Comparison of ENCODE assay signal across 9 mouse cellular contexts in the genomic region with DNA sequence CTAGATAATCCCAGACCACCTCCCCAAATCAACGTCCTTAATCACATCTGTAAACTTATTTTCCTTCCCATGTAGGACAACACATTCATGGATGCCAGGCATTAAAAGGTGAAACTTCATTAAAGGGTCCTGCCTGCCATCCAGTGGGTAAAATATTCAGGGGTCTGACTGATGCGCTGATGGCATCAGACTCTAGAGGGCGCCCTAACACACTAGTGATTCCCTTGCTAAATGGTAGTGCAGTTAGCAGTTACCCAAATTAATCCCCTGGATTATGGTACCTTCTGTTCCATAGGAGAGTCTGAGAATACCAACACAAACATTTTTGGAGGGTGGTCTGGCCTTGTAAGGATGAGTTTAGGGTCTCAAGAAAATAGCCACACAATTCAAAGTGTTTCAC.
A peak's percentile ranks its signal among the peaks of the same experiment; 100 is the strongest.
DNase-seq lines count a peak whose midpoint lies in the region; TF ChIP-seq lines count a peak whose summit lies in the region.
"Had no signal": no experiment of that assay in that cellular context is flagged by ENCODE, and none has a peak within 500 bp of the region (broad histone marks: within the 10 kb centered on the region; RNA-seq: fewer than 3 reads in every experiment).

No protein-coding gene starts in this region.

- H3K27ac ChIP-seq in gastrocnemius, adult 2 months = no peak overlapping the region
- H3K27ac ChIP-seq: stomach, embryonic 15.5 days had no signal

- intact Hi-C loops in gastrocnemius, adult 2 months (cut with DNase I) = loop anchor here (5.0 kb wide), 1 partner anchor 261 kb away; no protein-coding TSS in a partner anchor

- no peak overlapping the region for H3K4me3 ChIP-seq in gastrocnemius, adult 2 months
- H3K4me3 ChIP-seq: stomach, embryonic 15.5 days had no signal

- peak; percentile 60 for TF ChIP-seq CTCF in gastrocnemius, adult 2 months (IDR thresholded peaks at IDR 0.05)

- peak; percentile 22 for DNase-seq in gastrocnemius, adult 2 months
- DNase-seq in gastrocnemius, adult 8-10 months (ENCODE audit: low spot score in 2 of 2) = no peak
- DNase-seq in ovary, postnatal 36 days (ENCODE audit: low spot score) = peak; percentile 10
- no peak for DNase-seq in ovary, adult 18-20 months (ENCODE audit: low spot score)
- peak; percentile 67 for DNase-seq in cerebellum, adult 9-10 months
- DNase-seq in hindlimb bud, embryonic 11.5 days (ENCODE audit: extremely low spot score, low read depth, low spot score) = peak; percentile 14
- DNase-seq in lung, postnatal 10 days = peak; percentile 39
- no peak for DNase-seq in natural killer cell, adult 2 months (ENCODE audit: low spot score in 2 of 2)

Comparison
In these comparisons a context has a peak if more than half of its experiments do, and no peak if none do; other contexts are left out.
1. DNase-seq: peak in gastrocnemius, adult 2 months (single experiment), ovary, postnatal 36 days (single experiment), cerebellum, adult 9-10 months (single experiment), hindlimb bud, embryonic 11.5 days (single experiment) and lung, postnatal 10 days (single experiment); none in gastrocnemius, adult 8-10 months (0 of 2), ovary, adult 18-20 months (single experiment) and natural killer cell, adult 2 months (0 of 2).